Mouse (Mus musculus) C2C12 (cell line): ENCODE data around the gene Mtch2.
"Not testable (repeated sequence)": the region's sequence is repeated elsewhere in the genome, so short reads cannot be mapped to it uniquely, and the experiment has no call there.

ENCODE experiments used
- CEBPB ChIP-seq: IDR thresholded peaks from one replicate; pipeline ENCODE4 v1.6.1; 2011; ENCODE audit warnings: low read depth, mild to moderate bottlenecking, control low read depth, moderate library complexity
- CTCF ChIP-seq: IDR thresholded peaks from one replicate; pipeline ENCODE4 v1.5.1; 2011; ENCODE audit not compliant: control insufficient read depth, insufficient read depth, insufficient read length
- USF1 ChIP-seq: IDR thresholded peaks from one replicate; pipeline ENCODE4 v1.6.1; 2011; ENCODE audit warnings: low read depth, mild to moderate bottlenecking, control low read depth, moderate library complexity

DNA sequence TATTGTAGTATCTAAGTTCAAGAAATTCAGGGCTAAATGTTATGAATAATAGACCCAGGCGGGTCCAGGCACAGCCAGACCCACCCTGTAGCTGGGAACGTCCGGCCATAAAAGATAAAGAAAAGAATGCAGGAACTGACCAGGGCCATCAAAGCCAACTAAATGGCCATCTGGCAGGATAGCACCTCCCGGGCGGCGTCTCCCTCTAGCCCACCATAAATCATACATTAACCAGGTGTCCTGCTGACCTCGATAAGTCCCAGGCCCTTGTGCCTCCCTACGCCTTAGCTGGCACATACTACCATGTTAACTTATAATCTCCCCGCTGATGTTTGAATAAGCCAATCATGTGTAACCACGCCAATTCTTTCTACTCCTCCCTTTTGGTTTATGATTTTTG is 22.4 kb upstream of the Mtch2 start:
- TF ChIP-seq CTCF, CEBPB, USF1: not testable (repeated sequence)
